Mouse (Mus musculus) lung, embryonic 15.5 days (tissue): ENCODE measurements around the gene Dydc1. TPM values are rescaled to one million over a fixed set of nuclear protein-coding genes. Genes with fewer than 3 reads are reported as not detected.
A peak's percentile ranks its signal among the peaks of the same experiment; 100 is the strongest.

Experiments
- ATAC-seq: fragments of 200-750 bp; cut with Nextera tagmentation; 2 replicates; pipeline ENCODE4 v1.8.0; 2017; ENCODE audit warnings: moderate number of reproducible peaks, borderline replicate concordance; ENCODE audit not compliant: low FRiP score, low TSS enrichment; ENCODE audit errors: extremely low read depth
- H3K27ac ChIP-seq: fragments of 300-500 bp; sonication (generic); 2 replicates; pipeline ENCODE4 v1.5.1; 2015; ENCODE audit warnings: moderate library complexity, mild to moderate bottlenecking, inconsistent platforms
- H3K27me3 ChIP-seq: fragments of 300-500 bp; sonication (generic); 2 replicates; pipeline ENCODE4 v1.6.1; 2015; ENCODE audit warnings: inconsistent platforms
- H3K36me3 ChIP-seq: fragments of 300-500 bp; sonication (generic); 2 replicates; pipeline ENCODE4 v1.6.1; 2015; ENCODE audit warnings: inconsistent platforms
- H3K4me1 ChIP-seq: fragments of 300-500 bp; sonication (generic); 2 replicates; pipeline ENCODE4 v1.6.1; 2015; ENCODE audit warnings: inconsistent platforms
- H3K4me2 ChIP-seq: fragments of 300-500 bp; sonication (generic); 2 replicates; pipeline ENCODE4 v1.6.1; 2015; ENCODE audit warnings: inconsistent platforms, mild to moderate bottlenecking, moderate library complexity
- H3K4me3 ChIP-seq: fragments of 300-500 bp; sonication (generic); 2 replicates; pipeline ENCODE4 v1.5.1; 2015; ENCODE audit warnings: mild to moderate bottlenecking, inconsistent platforms
- H3K9ac ChIP-seq: fragments of 300-500 bp; sonication (generic); 2 replicates; pipeline ENCODE4 v1.6.1; 2015; ENCODE audit warnings: inconsistent platforms
- H3K9me3 ChIP-seq: fragments of 300-500 bp; sonication (generic); 2 replicates; pipeline ENCODE4 v1.6.1; 2016; ENCODE audit warnings: inconsistent platforms
- WGBS: fragments of 180-500 bp; shearing (Covaris S2); methylation state at CpG from one replicate; pipeline ENCODE4 v1.1.7; 2015; 5-methylcytosine and 5-hydroxymethylcytosine counted together
- polyA plus RNA-seq: library from polyadenylated mRNA; unstranded; fragments of >200 nt; fragmentation: Nextera tagmentation; extraction: Ambion mirVana; gene quantifications from 2 replicates; pipeline ENCODE4 v1.2.1, GENCODE M21; 2015

Dydc1 gene
- polyA plus RNA-seq, 1 experiment from 2014 or later, result not detected

DNA sequence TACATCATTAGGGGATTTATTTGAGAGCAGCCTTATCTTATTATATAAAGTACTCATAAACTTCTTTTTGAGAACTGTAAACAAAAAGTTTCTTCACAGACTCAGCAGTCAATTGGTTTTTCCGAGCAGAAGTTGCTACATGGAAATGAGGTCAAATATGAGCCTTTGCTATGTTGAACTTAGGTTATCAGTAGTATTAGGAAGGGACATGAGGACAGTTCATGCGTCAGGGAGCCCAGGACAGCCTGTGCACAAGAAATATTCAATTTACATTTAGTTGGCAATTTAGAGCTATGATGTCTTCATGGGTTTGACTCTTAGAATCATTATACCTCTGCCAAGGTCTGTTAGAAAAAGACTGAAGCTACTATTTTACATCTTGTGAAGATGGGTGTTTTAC is 29.6 kb downstream of the Dydc1 start:
- Histone ChIP-seq H3K36me3 (no peaks in the 10 kb centered on the region), H3K4me3 (no peak overlapping the region), H3K9me3 (no peaks in the 10 kb centered on the region), H3K27ac (no peak overlapping the region), H3K9ac (no peak overlapping the region), H3K4me1 (no peaks in the 10 kb centered on the region), H3K27me3 (no peaks in the 10 kb centered on the region), H3K4me2 (no peak overlapping the region)
- no peak for ATAC-seq
- WGBS, result 33% methylated on average over 2 of the region's 2 CpGs

DNA sequence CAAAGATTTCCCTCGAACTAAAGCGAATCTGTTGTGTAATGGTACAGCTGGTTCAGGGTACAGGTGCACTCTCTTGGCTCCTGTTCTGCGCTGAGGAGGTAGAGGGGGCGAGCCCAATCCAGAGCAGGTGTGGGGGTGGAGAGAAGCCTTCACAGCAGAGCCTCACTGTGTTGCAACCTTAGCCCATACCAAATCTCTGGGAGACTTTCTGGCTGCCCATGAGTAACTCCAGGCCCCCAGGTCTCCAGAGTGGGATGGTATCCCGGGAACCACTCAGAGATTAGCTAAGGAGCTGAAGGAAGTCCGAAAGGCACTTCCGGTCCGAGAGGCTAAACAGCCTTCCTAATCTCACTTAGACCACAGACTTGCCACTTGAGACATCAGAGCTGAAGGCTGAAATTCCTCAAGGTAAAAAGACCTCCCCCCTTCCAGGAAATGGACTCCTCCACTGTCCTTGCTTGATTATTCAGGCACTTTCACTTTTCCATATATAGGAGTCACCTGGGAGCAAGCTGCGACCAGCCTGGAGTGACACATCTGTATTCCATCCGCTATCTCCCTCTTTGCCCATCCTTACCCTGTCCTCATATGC is 32.2 kb downstream of the Dydc1 start, which contains the start of gene Mat1a:
TSS of gene Mat1a (plus strand) at position 183 of the 592 bp plus-strand sequence.
- Histone ChIP-seq H3K36me3 (no peaks in the 10 kb centered on the region), H3K27ac (peak within 1 kb of the TSS; percentile 72; the same call in 1 of the 2 replicates), H3K4me3 (peak within 1 kb of the TSS; percentile 18; the same call in 1 of the 2 replicates), H3K4me2 (peak within 1 kb of the TSS; percentile 46), H3K9ac (no peak within 1 kb of the TSS), H3K9me3 (no peaks in the 10 kb centered on the region), H3K27me3 (no peaks in the 10 kb centered on the region), H3K4me1 (no peaks in the 10 kb centered on the region)
- 50% methylated on average over 10 of the region's 10 CpGs for WGBS
- ATAC-seq, result peak; percentile 91

DNA sequence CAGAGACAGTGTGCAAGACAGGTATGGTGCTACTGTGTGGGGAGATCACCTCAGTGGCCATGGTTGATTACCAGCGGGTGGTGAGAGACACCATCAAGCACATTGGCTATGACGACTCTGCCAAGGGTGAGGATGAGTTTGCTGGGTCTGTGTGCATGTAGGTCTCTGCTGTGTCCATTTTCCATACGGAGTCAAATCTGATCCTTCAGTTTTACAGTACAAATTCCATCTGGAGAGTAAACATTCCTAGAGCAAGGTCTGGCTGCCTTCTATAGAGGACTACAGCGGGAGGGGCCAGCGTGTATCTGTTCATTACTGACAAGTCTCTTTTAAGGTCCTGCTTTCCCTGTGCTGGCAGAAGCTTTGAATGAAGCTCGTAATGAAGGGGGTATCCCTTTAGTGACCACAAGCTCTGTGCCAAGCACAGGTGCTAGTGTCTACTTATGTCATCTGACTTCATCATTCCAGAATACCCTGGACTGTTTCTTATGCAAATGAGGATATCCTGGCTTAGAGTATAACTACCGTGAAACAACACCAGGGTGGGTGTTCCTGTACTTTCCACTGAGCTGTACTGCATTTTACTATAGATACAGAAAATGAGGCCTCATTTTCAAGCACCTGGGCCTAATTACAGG is 38.4 kb downstream of the Dydc1 start:
- Histone ChIP-seq H3K9ac (no peak overlapping the region), H3K4me2 (no peak overlapping the region), H3K27me3 (no peaks in the 10 kb centered on the region), H3K4me3 (no peak overlapping the region), H3K36me3 (no peaks in the 10 kb centered on the region), H3K27ac (no peak overlapping the region), H3K9me3 (no peaks in the 10 kb centered on the region), H3K4me1 (no peaks in the 10 kb centered on the region)
- no peak for ATAC-seq
- WGBS, result 79% methylated on average over 7 of the region's 7 CpGs

DNA sequence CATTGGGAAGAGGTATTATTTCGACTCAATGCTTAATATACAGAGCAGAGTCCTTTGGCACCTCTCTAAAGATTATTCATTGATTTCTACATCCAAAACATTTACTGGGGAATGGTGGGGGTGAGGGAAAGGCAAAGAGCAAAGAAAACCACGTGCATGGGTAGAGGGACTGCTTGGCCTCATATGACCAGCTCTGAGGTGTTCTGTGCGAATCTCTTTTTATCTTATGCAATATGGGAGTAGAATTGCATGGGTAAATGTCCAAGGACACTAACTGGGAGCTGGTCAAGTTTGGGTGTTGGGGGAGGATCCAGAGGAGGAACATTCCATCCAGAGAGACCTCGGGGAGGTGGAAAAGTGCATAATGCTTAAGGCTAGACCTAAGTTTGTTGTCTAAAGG is 40.2 kb downstream of the Dydc1 start:
- Histone ChIP-seq H3K4me1 (no peaks in the 10 kb centered on the region), H3K9me3 (no peaks in the 10 kb centered on the region), H3K27me3 (no peaks in the 10 kb centered on the region), H3K36me3 (no peaks in the 10 kb centered on the region), H3K9ac (no peak overlapping the region), H3K4me3 (no peak overlapping the region), H3K27ac (no peak overlapping the region), H3K4me2 (no peak overlapping the region)
- ATAC-seq, result no peak
- WGBS, result 69% methylated on average over 4 of the region's 4 CpGs

DNA sequence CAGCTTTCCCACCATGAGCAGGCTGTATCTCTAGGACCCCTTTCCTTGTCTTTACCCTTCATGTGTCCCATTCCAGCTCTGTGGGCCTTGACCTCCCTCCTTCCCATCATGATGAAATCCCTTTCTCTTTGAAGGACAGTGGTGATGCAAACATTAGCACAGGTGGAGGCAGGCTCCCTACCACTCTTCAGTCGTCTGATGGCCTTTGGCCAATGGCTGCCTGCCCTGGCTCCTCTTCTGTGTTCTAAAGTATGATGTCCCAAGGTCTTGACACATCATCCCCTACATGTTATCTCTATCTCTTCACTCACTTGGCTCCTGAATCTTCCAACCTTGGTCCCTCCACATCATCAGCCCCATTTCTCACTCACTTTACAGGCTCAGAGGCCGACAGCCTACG is 43.6 kb downstream of the Dydc1 start:
- no peak overlapping the region for H3K4me3 ChIP-seq
- no peak overlapping the region for H3K4me2 ChIP-seq
- H3K27ac ChIP-seq, result no peak overlapping the region
- no peaks in the 10 kb centered on the region for H3K27me3 ChIP-seq
- WGBS, result 73% methylated on average over 3 of the region's 3 CpGs
- ATAC-seq, result no peak
- no peaks in the 10 kb centered on the region for H3K36me3 ChIP-seq
- H3K9me3 ChIP-seq, result no peaks in the 10 kb centered on the region
- H3K9ac ChIP-seq, result no peak overlapping the region
- H3K4me1 ChIP-seq, result no peaks in the 10 kb centered on the region

DNA sequence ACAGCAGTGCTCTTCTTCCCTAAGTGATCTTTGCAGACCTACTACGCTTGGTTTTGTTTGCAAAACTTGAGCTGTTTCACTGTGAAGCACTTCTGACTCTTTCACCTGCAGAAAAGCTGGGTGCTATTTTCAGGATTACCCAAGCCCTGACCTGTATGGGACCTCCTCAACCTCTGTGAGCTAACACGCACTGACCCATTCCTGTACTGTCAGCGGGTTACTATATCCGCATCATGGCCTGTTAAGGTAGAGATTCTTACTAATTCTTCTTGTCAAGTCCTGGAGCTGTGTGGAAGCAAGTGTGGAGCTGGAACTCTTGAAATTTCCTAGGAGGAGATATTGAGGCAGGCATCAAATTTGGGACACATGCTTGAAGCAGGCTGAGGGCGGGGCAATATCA is 52.0 kb downstream of the Dydc1 start:
- H3K9ac ChIP-seq, result no peak overlapping the region
- H3K9me3 ChIP-seq, result no peaks in the 10 kb centered on the region
- no peak overlapping the region for H3K4me2 ChIP-seq
- no peak for ATAC-seq
- no peaks in the 10 kb centered on the region for H3K27me3 ChIP-seq
- H3K27ac ChIP-seq, result no peak overlapping the region
- H3K36me3 ChIP-seq, result no peaks in the 10 kb centered on the region
- no peak overlapping the region for H3K4me3 ChIP-seq
- WGBS, result 76% methylated on average over 5 of the region's 5 CpGs
- H3K4me1 ChIP-seq, result no peaks in the 10 kb centered on the region

DNA sequence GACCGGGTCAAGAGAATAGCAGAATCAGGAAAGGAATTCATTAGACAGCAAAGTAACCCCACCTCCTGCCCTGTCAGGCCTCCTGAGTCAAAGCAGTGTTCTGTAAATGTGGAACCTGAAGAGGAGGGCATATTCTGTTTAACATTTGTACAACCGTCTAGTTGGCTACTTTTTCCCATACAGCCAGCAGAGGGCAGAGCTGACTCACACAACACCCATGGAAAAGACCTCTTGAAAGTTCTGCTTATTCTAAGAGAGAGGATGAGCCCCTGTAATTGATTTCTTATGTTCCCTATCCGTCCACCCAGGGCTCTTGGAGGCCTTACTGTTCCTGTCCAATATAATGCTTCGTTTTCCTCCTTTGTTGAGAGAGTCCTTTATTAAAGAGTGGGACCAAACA is 55.3 kb downstream of the Dydc1 start:
- no peak overlapping the region for H3K9ac ChIP-seq
- no peaks in the 10 kb centered on the region for H3K27me3 ChIP-seq
- H3K4me1 ChIP-seq, result 0 out of 2 replicates have a peak, but pooled peaks cover 4% of the 10 kb centered on the region
- no peak overlapping the region for H3K27ac ChIP-seq
- no peaks in the 10 kb centered on the region for H3K36me3 ChIP-seq
- 14% methylated on average over 4 of the region's 4 CpGs for WGBS
- H3K4me3 ChIP-seq, result no peak overlapping the region
- no peaks in the 10 kb centered on the region for H3K9me3 ChIP-seq
- H3K4me2 ChIP-seq, result no peak overlapping the region
- no peak for ATAC-seq

DNA sequence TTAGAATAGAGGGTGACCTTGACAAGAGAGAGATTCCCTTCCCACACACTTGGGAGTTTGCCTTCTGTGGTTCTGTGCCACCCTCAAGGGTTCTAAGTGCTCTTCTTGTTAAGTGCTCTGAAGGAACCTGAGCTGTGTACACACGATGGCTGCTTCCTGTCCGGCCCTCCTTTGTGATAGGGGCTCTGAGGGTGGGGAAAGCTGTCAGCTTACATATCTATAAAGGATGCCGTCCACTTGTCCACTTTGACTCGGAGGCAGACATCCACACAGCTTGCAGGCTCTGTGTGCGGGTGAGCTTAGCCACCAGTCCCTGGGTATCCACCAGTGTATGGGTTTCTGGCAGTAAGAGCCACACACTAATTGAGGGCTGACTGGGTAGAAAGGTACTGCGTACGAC is 58.8 kb downstream of the Dydc1 start, which contains the start of gene Sftpa1:
TSS of gene Sftpa1 (plus strand) at position 243 of the 400 bp plus-strand sequence.
- WGBS, result 53% methylated on average over 7 of the region's 7 CpGs
- ATAC-seq, result peak; percentile 49; the same call in 1 of the 2 replicates

DNA sequence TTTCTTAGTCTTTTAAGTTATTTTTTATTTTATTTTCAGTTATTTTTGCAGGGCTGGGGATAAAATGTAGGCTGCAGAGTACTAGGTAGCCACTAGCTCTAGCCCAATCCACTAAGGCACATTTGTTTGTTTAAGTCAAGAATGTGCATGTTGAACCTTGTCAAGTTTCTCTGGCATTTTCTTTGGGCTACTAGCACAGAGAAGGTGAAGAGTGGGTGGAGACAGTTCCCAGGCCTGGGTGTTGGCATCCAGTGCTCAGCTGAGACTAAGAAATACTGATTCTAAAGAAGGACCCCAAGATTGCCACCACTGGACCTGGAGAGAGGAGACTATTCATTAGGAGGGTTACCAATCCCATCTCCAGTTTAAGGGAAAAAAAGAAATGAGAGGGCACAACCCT is 64.3 kb downstream of the Dydc1 start:
- peak; percentile 27; the same call in 1 of the 2 replicates for ATAC-seq

More for the DNA sequence above, 58.8 kb downstream of the Dydc1 start, which contains the start of gene Sftpa1:
- Histone ChIP-seq H3K27ac (no peak within 1 kb of the TSS), H3K27me3 (no peaks in the 10 kb centered on the region), H3K4me1 (0 out of 2 replicates have a peak, but pooled peaks cover 4% of the 10 kb centered on the region), H3K9me3 (no peaks in the 10 kb centered on the region), H3K4me3 (no peak within 1 kb of the TSS), H3K4me2 (no peak within 1 kb of the TSS), H3K36me3 (no peaks in the 10 kb centered on the region), H3K9ac (no peak within 1 kb of the TSS)

DNA sequence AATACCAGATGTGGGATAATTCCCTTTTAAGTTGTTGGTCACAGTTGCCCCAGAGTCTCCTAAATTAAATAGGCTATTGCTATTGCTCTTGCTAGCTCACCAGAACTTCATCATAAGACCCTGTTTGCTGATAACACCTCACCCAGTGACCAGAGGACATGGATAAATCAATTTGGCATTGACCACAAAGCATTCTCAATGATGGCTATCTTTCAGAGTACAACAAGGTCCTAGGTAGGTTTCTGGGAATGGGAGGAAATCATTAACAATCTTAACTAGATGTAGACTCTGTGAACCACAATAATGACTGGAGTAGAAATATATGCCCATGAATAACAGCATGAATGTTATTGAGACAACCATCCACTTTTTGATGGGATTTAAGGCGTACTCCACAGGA is 68.0 kb downstream of the Dydc1 start:
- H3K4me3 ChIP-seq, result no peak overlapping the region
- no peaks in the 10 kb centered on the region for H3K27me3 ChIP-seq
- H3K9ac ChIP-seq, result no peak overlapping the region
- no peak overlapping the region for H3K4me2 ChIP-seq
- ATAC-seq, result no peak
- H3K36me3 ChIP-seq, result no peaks in the 10 kb centered on the region
- no peaks in the 10 kb centered on the region for H3K9me3 ChIP-seq
- 78% methylated on average over 1 of the region's 1 CpGs for WGBS
- no peak overlapping the region for H3K27ac ChIP-seq
- H3K4me1 ChIP-seq, result peaks cover 3% of the 10 kb centered on the region; the same call in 1 of the 2 replicates

More for the DNA sequence above, 64.3 kb downstream of the Dydc1 start:
- Histone ChIP-seq H3K27ac (0 out of 2 replicates have a peak overlapping the region, but pooled peaks have one; percentile 22), H3K9ac (no peak overlapping the region), H3K36me3 (no peaks in the 10 kb centered on the region), H3K4me2 (no peak overlapping the region), H3K4me1 (peaks cover 3% of the 10 kb centered on the region; the same call in 1 of the 2 replicates), H3K4me3 (no peak overlapping the region), H3K27me3 (no peaks in the 10 kb centered on the region), H3K9me3 (no peaks in the 10 kb centered on the region)
